Mouse (Mus musculus) T-helper 2 cell (primary cell): ENCODE measurements at regions not wholly inside any gene's neighbourhood (a gene's known extent, or its start where the extent isn't known, plus 50 kb on each side); places are given as distances from the start of the nearest gene placed in this dataset.

Experiments
- in situ Hi-C: fragments of 300-600 bp; cut with MboI, MseI; formaldehyde crosslinking; loops from one replicate; pipeline ENCODE4 v1.15.1; 2025; ENCODE audit warnings: high pct_unique_total_duplicates

GRCm38 (mm10) chr10:96948871-96949270, 332.1 kb downstream of the Btg1 start:
- in situ Hi-C loops, result loop anchor here (5.0 kb wide), 1 partner anchor 72 kb away; no protein-coding TSS in a partner anchor

GRCm38 (mm10) chr10:96955036-96955775, 338.4 kb downstream of the Btg1 start:
- in situ Hi-C loops, result no loop called here

- in situ Hi-C loops, result no loop called here
Observed at GRCm38 (mm10) chr10:96955776-96956448, 339.1 kb downstream of the Btg1 start.

- in situ Hi-C loops, result no loop called here
Observed at GRCm38 (mm10) chr10:96956449-96956834, 339.6 kb downstream of the Btg1 start.

GRCm38 (mm10) chr10:96957019-96957418, 340.2 kb downstream of the Btg1 start:
- in situ Hi-C loops, result no loop called here

- in situ Hi-C loops, result no loop called here
Observed at GRCm38 (mm10) chr10:96969825-96970224, 353.0 kb downstream of the Btg1 start.

- in situ Hi-C loops, result no loop called here
Observed at GRCm38 (mm10) chr10:96970737-96971136, 353.9 kb downstream of the Btg1 start.

- in situ Hi-C loops, result no loop called here
Observed at GRCm38 (mm10) chr10:96971810-96972209, 355.0 kb downstream of the Btg1 start.

- in situ Hi-C loops, result no loop called here
Observed at GRCm38 (mm10) chr10:96974326-96974977, 357.6 kb downstream of the Btg1 start.

GRCm38 (mm10) chr10:96976691-96977090, 359.9 kb downstream of the Btg1 start:
- in situ Hi-C loops, result loop anchor here (25.0 kb wide), 1 partner anchor 736 kb away; no protein-coding TSS in a partner anchor

- in situ Hi-C loops, result loop anchor here (10.0 to 25.0 kb wide), 2 partner anchors 486 to 732 kb away; no protein-coding TSS in a partner anchor
Observed at GRCm38 (mm10) chr10:96980494-96980831, 363.7 kb downstream of the Btg1 start.

GRCm38 (mm10) chr10:96980832-96981515, 364.2 kb downstream of the Btg1 start:
- in situ Hi-C loops, result loop anchor here (10.0 to 25.0 kb wide), 2 partner anchors 486 to 731 kb away; no protein-coding TSS in a partner anchor

GRCm38 (mm10) chr10:96981516-96981869, 364.7 kb downstream of the Btg1 start:
- in situ Hi-C loops, result loop anchor here (10.0 to 25.0 kb wide), 2 partner anchors 487 to 731 kb away; no protein-coding TSS in a partner anchor

GRCm38 (mm10) chr10:97000871-97001270, 384.1 kb downstream of the Btg1 start:
- in situ Hi-C loops, result no loop called here

GRCm38 (mm10) chr10:97008873-97009272, 392.1 kb downstream of the Btg1 start:
- in situ Hi-C loops, result no loop called here

- in situ Hi-C loops, result no loop called here
Observed at GRCm38 (mm10) chr10:97009859-97010258, 393.1 kb downstream of the Btg1 start.

- in situ Hi-C loops, result no loop called here
Observed at GRCm38 (mm10) chr10:97018641-97019040, 401.8 kb downstream of the Btg1 start.

- in situ Hi-C loops, result no loop called here
Observed at GRCm38 (mm10) chr10:97028776-97029175, 412.0 kb downstream of the Btg1 start.

- in situ Hi-C loops, result no loop called here
Observed at GRCm38 (mm10) chr10:97030996-97031395, 414.2 kb downstream of the Btg1 start.

- in situ Hi-C loops, result no loop called here
Observed at GRCm38 (mm10) chr10:97035371-97035786, 418.6 kb downstream of the Btg1 start.

- in situ Hi-C loops, result no loop called here
Observed at GRCm38 (mm10) chr10:97038025-97038424, 421.2 kb downstream of the Btg1 start.

GRCm38 (mm10) chr10:97047566-97047965, 430.8 kb downstream of the Btg1 start:
- in situ Hi-C loops, result no loop called here
